Mouse (Mus musculus): ENCODE measurements at regions not wholly inside any gene's neighbourhood (a gene's known extent, or its start where the extent isn't known, plus 50 kb on each side); places are given as distances from the start of the nearest gene placed in this dataset.
A peak's percentile ranks its signal among the peaks of the same experiment; 100 is the strongest.

DNA sequence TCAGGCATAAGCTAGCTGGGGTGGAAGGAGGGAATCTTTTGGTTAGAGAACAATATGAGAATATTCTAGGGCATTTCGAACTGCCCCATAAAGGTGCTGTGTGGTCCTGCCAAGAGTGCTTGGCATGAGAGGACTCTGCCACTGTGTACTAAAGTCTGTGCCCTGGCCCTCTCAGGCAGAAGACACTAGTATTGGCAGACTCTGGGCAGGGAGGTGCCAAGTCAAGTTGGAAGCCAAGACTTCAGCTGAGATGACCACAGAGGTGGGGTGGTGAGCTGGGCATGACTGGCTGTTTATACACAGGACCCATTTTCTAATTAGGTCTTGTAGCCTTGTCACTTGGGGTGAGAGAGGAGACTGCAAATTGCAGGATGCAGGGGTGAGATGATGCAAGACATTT, 104.4 kb upstream of the Glra1 start:
- no peak overlapping the region for H3K9ac ChIP-seq (ENCODE audit: low read depth, low read length)
- no peaks in the 10 kb centered on the region for H3K36me3 ChIP-seq (ENCODE audit: control insufficient read depth, insufficient read depth, low read length)
- no peaks in the 10 kb centered on the region for H3K27me3 ChIP-seq (ENCODE audit: control insufficient read depth, insufficient read depth, low read length)
- no peaks in the 10 kb centered on the region for H3K4me1 ChIP-seq (ENCODE audit: control insufficient read depth, insufficient read depth, low read length)
- H3K4me2 ChIP-seq (replicated peaks; ENCODE audit: low read depth, low read length), result no peak overlapping the region
- no peak overlapping the region for H3K27ac ChIP-seq (ENCODE audit: low read depth, low read length)
- H3K4me3 ChIP-seq (ENCODE audit: low read length), result no peak overlapping the region
- no peaks in the 10 kb centered on the region for H3K9me3 ChIP-seq (ENCODE audit: control insufficient read depth, low read length)
- no peak for ATAC-seq (ENCODE audit: low FRiP score, low TSS enrichment)
- WGBS, result 100% methylated on average over 1 of the region's 1 CpGs

DNA sequence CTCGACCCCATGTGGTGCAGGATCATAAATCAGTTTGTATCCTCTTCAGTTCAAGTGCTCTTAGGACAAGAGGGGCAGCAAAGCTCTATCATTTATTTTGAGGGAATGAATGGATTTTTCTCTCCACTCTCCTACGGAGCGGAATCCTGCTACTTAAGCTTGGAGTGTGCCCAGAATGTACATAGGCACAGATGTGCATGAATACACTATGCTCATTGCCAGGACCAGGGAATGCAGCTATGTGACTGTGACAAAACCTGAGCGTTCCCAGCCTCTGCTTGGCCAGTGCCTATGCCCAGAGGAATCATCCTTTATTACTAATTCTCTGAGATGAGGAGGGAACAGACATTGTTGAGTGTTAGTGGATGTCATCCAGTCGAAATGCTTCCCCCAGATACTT, 99.5 kb upstream of the Glra1 start:
- H3K36me3 ChIP-seq (ENCODE audit: control insufficient read depth, insufficient read depth, low read length), result no peaks in the 10 kb centered on the region
- 77% methylated on average over 5 of the region's 5 CpGs for WGBS
- H3K4me1 ChIP-seq (ENCODE audit: control insufficient read depth, insufficient read depth, low read length), result no peaks in the 10 kb centered on the region
- H3K27me3 ChIP-seq (ENCODE audit: control insufficient read depth, insufficient read depth, low read length), result no peaks in the 10 kb centered on the region
- H3K9ac ChIP-seq (ENCODE audit: low read depth, low read length), result no peak overlapping the region
- no peak overlapping the region for H3K4me3 ChIP-seq (ENCODE audit: low read length)
- H3K4me2 ChIP-seq (replicated peaks; ENCODE audit: low read depth, low read length), result no peak overlapping the region
- no peak overlapping the region for H3K27ac ChIP-seq (ENCODE audit: low read depth, low read length)
- ATAC-seq (ENCODE audit: low FRiP score, low TSS enrichment), result no peak
- H3K9me3 ChIP-seq (ENCODE audit: control insufficient read depth, low read length), result no peaks in the 10 kb centered on the region

- Histone ChIP-seq H3K4me3 (ENCODE audit: low read length) (no peak overlapping the region), H3K9me3 (ENCODE audit: control insufficient read depth, low read length) (no peaks in the 10 kb centered on the region), H3K4me1 (ENCODE audit: control insufficient read depth, insufficient read depth, low read length) (no peaks in the 10 kb centered on the region), H3K9ac (ENCODE audit: low read depth, low read length) (no peak overlapping the region), H3K27me3 (ENCODE audit: control insufficient read depth, insufficient read depth, low read length) (no peaks in the 10 kb centered on the region), H3K4me2 (replicated peaks; ENCODE audit: low read depth, low read length) (no peak overlapping the region), H3K36me3 (ENCODE audit: control insufficient read depth, insufficient read depth, low read length) (no peaks in the 10 kb centered on the region), H3K27ac (ENCODE audit: low read depth, low read length) (no peak overlapping the region)
- WGBS, result 79% methylated on average over 2 of the region's 2 CpGs
- ATAC-seq (ENCODE audit: low FRiP score, low TSS enrichment), result no peak
These were observed 93.9 kb upstream of the Glra1 start for GRCm38 (mm10) chr11:55701921-55702320.

GRCm38 (mm10) chr11:55685031-55685519, 77.1 kb upstream of the Glra1 start:
- no peaks in the 10 kb centered on the region for H3K9me3 ChIP-seq (ENCODE audit: control insufficient read depth, low read length)
- H3K36me3 ChIP-seq (ENCODE audit: control insufficient read depth, insufficient read depth, low read length), result no peaks in the 10 kb centered on the region
- no peak overlapping the region for H3K4me3 ChIP-seq (ENCODE audit: low read length)
- no peak overlapping the region for H3K9ac ChIP-seq (ENCODE audit: low read depth, low read length)
- ATAC-seq (ENCODE audit: low FRiP score, low TSS enrichment), result no peak
- H3K27ac ChIP-seq (ENCODE audit: low read depth, low read length), result no peak overlapping the region
- H3K27me3 ChIP-seq (ENCODE audit: control insufficient read depth, insufficient read depth, low read length), result no peaks in the 10 kb centered on the region
- 6% methylated on average over 3 of the region's 3 CpGs for WGBS
- H3K4me1 ChIP-seq (ENCODE audit: control insufficient read depth, insufficient read depth, low read length), result no peaks in the 10 kb centered on the region
- no peak overlapping the region for H3K4me2 ChIP-seq (replicated peaks; ENCODE audit: low read depth, low read length)

DNA sequence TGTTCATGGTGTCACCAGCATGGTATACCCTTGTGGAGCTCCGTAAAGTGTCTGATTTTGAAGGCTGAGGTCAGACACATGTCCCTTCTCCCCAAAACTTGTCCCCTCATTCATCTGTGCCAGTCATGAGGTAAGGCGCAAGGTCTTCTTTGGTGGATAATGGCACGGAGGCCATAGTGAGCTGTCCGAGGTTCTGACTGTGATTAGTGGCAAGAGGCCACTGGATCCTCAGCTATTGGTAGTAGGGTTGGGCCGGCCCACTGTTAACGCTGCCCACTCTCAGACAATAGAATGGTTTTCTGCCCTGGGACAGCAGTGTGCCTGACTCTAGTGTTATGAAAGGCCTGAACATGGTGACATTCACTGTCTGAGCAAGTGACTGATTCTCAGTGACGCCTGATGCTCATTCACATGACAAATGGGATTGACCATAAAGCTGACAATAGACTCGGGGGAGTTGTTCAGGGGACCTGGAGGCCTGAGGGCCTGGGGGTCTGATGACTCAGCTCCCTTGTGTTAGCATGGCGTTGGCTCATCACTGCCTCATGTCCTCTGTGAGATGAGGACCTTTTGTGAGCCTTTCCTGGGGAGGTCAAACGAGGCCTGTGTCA, 74.5 kb upstream of the Glra1 start:
- H3K36me3 ChIP-seq (ENCODE audit: control insufficient read depth, insufficient read depth, low read length), result no peaks in the 10 kb centered on the region
- H3K9ac ChIP-seq (ENCODE audit: low read depth, low read length), result no peak overlapping the region
- 30% methylated on average over 10 of the region's 10 CpGs for WGBS
- ATAC-seq (ENCODE audit: low FRiP score, low TSS enrichment), result peak; percentile 24; the same call in 1 of the 2 replicates
- H3K9me3 ChIP-seq (ENCODE audit: control insufficient read depth, low read length), result no peaks in the 10 kb centered on the region
- no peak overlapping the region for H3K4me3 ChIP-seq (ENCODE audit: low read length)
- H3K4me2 ChIP-seq (replicated peaks; ENCODE audit: low read depth, low read length), result no peak overlapping the region
- H3K27me3 ChIP-seq (ENCODE audit: control insufficient read depth, insufficient read depth, low read length), result no peaks in the 10 kb centered on the region
- H3K27ac ChIP-seq (ENCODE audit: low read depth, low read length), result no peak overlapping the region
- no peaks in the 10 kb centered on the region for H3K4me1 ChIP-seq (ENCODE audit: control insufficient read depth, insufficient read depth, low read length)

- ATAC-seq (ENCODE audit: low FRiP score, low TSS enrichment), result no peak
- no peak overlapping the region for H3K9ac ChIP-seq (ENCODE audit: low read depth, low read length)
These were observed 73.4 kb upstream of the Glra1 start for GRCm38 (mm10) chr11:55681226-55681980.

GRCm38 (mm10) chr11:55663108-55663507, 55.1 kb upstream of the Glra1 start:
- no peak overlapping the region for H3K4me2 ChIP-seq (replicated peaks; ENCODE audit: low read depth, low read length)
- ATAC-seq (ENCODE audit: low FRiP score, low TSS enrichment), result no peak
- 90% methylated on average over 4 of the region's 4 CpGs for whole genome bisulfite sequencing
- no peak overlapping the region for H3K4me3 ChIP-seq (ENCODE audit: low read length)
- H3K27me3 ChIP-seq (ENCODE audit: control insufficient read depth, insufficient read depth, low read length), result no peaks in the 10 kb centered on the region
- H3K9ac ChIP-seq (ENCODE audit: low read depth, low read length), result no peak overlapping the region
- no peak overlapping the region for H3K27ac ChIP-seq (ENCODE audit: low read depth, low read length)
- H3K4me1 ChIP-seq (ENCODE audit: control insufficient read depth, insufficient read depth, low read length), result no peaks in the 10 kb centered on the region
- no peaks in the 10 kb centered on the region for H3K36me3 ChIP-seq (ENCODE audit: control insufficient read depth, insufficient read depth, low read length)
- no peaks in the 10 kb centered on the region for H3K9me3 ChIP-seq (ENCODE audit: control insufficient read depth, low read length)

More at GRCm38 (mm10) chr11:55681226-55681980, 73.4 kb upstream of the Glra1 start:
- WGBS, result 79% methylated on average over 21 of the region's 21 CpGs
- H3K4me1 ChIP-seq (ENCODE audit: control insufficient read depth, insufficient read depth, low read length), result no peaks in the 10 kb centered on the region
- no peaks in the 10 kb centered on the region for H3K36me3 ChIP-seq (ENCODE audit: control insufficient read depth, insufficient read depth, low read length)
- H3K4me3 ChIP-seq (ENCODE audit: low read length), result no peak overlapping the region
- no peaks in the 10 kb centered on the region for H3K27me3 ChIP-seq (ENCODE audit: control insufficient read depth, insufficient read depth, low read length)
- no peaks in the 10 kb centered on the region for H3K9me3 ChIP-seq (ENCODE audit: control insufficient read depth, low read length)
- no peak overlapping the region for H3K27ac ChIP-seq (ENCODE audit: low read depth, low read length)
- H3K4me2 ChIP-seq (replicated peaks; ENCODE audit: low read depth, low read length), result no peak overlapping the region

DNA sequence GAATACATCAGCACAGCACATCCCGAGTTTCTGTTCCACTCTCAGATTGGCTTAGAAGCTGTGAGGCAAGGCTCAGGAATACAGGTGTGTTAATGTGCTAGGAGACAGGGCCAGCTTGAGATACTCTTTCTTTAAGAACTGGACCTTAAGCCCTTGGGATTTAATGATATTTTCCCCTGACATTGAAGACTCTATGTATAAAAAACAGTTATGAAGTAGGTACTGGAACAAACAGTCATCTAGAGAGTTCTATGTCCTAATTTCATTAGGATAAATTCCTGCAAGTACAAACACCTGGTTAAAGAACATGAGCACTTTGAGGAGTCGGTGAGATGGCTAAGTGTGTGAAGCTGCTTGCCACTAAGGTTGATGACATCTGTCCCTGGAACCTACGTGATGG, 54.3 kb upstream of the Glra1 start:
- H3K9me3 ChIP-seq (ENCODE audit: control insufficient read depth, low read length), result no peaks in the 10 kb centered on the region
- H3K36me3 ChIP-seq (ENCODE audit: control insufficient read depth, insufficient read depth, low read length), result no peaks in the 10 kb centered on the region
- H3K4me1 ChIP-seq (ENCODE audit: control insufficient read depth, insufficient read depth, low read length), result no peaks in the 10 kb centered on the region
- 78% methylated on average over 3 of the region's 3 CpGs for WGBS
- no peak overlapping the region for H3K4me2 ChIP-seq (replicated peaks; ENCODE audit: low read depth, low read length)
- no peak overlapping the region for H3K27ac ChIP-seq (ENCODE audit: low read depth, low read length)
- no peak for ATAC-seq (ENCODE audit: low FRiP score, low TSS enrichment)
- H3K27me3 ChIP-seq (ENCODE audit: control insufficient read depth, insufficient read depth, low read length), result no peaks in the 10 kb centered on the region
- H3K9ac ChIP-seq (ENCODE audit: low read depth, low read length), result no peak overlapping the region
- no peak overlapping the region for H3K4me3 ChIP-seq (ENCODE audit: low read length)

Data from kidney, embryonic 14.5 days (tissue).